ENCODE assay signal across 11 mouse cellular contexts in the genomic region with DNA sequence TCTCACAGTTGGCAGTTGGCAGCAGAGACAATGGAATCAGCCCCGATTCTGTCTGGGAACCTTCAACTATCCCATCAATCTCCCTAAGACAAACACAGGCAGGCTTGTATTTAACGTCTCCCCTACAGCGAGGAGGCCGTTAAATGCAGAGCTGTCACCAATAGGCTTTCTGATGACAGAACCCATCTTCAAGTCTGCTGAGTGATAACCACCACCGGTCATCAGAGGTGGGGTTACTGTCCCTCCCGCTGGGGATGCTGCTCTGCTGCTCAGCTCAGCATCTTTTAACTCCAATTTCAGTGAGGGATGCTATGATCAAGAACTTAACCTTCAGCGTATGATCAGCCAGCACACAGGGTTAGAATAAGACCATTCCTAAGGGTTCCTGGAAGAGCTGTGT. TPM values are rescaled to one million over a fixed set of nuclear protein-coding genes. Genes with fewer than 3 reads are reported as not detected.
DNase-seq lines count a peak whose midpoint lies in the region; ATAC-seq and TF ChIP-seq lines count a peak whose summit lies in the region.
"Had no signal": no experiment of that assay in that cellular context is flagged by ENCODE, and none has a peak within 500 bp of the region (broad histone marks: within the 10 kb centered on the region; RNA-seq: fewer than 3 reads in every experiment).

No protein-coding gene starts in this region.

- no peak for DNase-seq in forebrain, embryonic 11.5 days (ENCODE audit: low spot score)
- DNase-seq in midbrain, embryonic 14.5 days: no peak
- DNase-seq in frontal cortex, postnatal 10 days (ENCODE audit: low spot score in 2 of 2): no peak
- no peak for DNase-seq in gastrocnemius, postnatal 4 days (ENCODE audit: low spot score in 2 of 2)
- DNase-seq in frontal cortex, postnatal 14 days (ENCODE audit: low spot score in 2 of 2): no peak
- DNase-seq: gastrocnemius, adult 2 months; kidney, adult 9 months; thymus, adult 18-20 months had no signal

- no peak for TF ChIP-seq CTCF in bone marrow, adult 2 months (IDR thresholded peaks at IDR 0.05; ENCODE audit: control insufficient read depth, insufficient read depth, low read length)

- H3K27ac ChIP-seq in forebrain, embryonic 11.5 days (ENCODE audit: low read depth, low read length): no peak overlapping the region
- H3K27ac ChIP-seq in forebrain, embryonic 16.5 days (ENCODE audit: low read length): no peak overlapping the region
- peak overlapping the region; percentile 80 for H3K27ac ChIP-seq in bone marrow, adult 2 months (ENCODE audit: control insufficient read depth, insufficient read depth, low read depth, low read length, poor library complexity)
- no peak overlapping the region for H3K27ac ChIP-seq in hindbrain, embryonic 16.5 days (ENCODE audit: low read depth, low read length)
- no peak overlapping the region for H3K27ac ChIP-seq in midbrain, embryonic 14.5 days (replicated peaks; ENCODE audit: low read depth, low read length)
- H3K27ac ChIP-seq: gastrocnemius, adult 2 months had no signal

- H3K27me3 ChIP-seq in forebrain, embryonic 11.5 days (ENCODE audit: control insufficient read depth, insufficient read depth, low read length): peaks cover 29% of the 10 kb centered on the region
- peaks cover 28% of the 10 kb centered on the region for H3K27me3 ChIP-seq in forebrain, embryonic 16.5 days (replicated peaks; ENCODE audit: control insufficient read depth, insufficient read depth, low read length)
- H3K27me3 ChIP-seq in hindbrain, embryonic 16.5 days (replicated peaks; ENCODE audit: control insufficient read depth, insufficient read depth, low read length): no peaks in the 10 kb centered on the region
- H3K27me3 ChIP-seq in midbrain, embryonic 14.5 days (ENCODE audit: control insufficient read depth, insufficient read depth, low read length): peaks cover 34% of the 10 kb centered on the region

- no peaks in the 10 kb centered on the region for H3K9me3 ChIP-seq in forebrain, embryonic 11.5 days (ENCODE audit: control insufficient read depth, low read length)
- H3K9me3 ChIP-seq in forebrain, embryonic 16.5 days (ENCODE audit: control insufficient read depth, low read length): no peaks in the 10 kb centered on the region
- H3K9me3 ChIP-seq in hindbrain, embryonic 16.5 days (ENCODE audit: control insufficient read depth, low read length): no peaks in the 10 kb centered on the region
- H3K9me3 ChIP-seq in midbrain, embryonic 14.5 days (ENCODE audit: control insufficient read depth, low read length): no peaks in the 10 kb centered on the region

- 8% methylated on average over 7 of the region's 7 CpGs for WGBS in forebrain, embryonic 11.5 days
- WGBS in forebrain, embryonic 16.5 days: 15% methylated on average over 7 of the region's 7 CpGs
- WGBS in bone marrow, adult 2 months: 62% methylated on average over 7 of the region's 7 CpGs
- WGBS in hindbrain, embryonic 16.5 days: 8% methylated on average over 7 of the region's 7 CpGs
- WGBS in midbrain, embryonic 14.5 days: 7% methylated on average over 7 of the region's 7 CpGs

- H3K4me2 ChIP-seq in forebrain, embryonic 11.5 days (ENCODE audit: low read depth, low read length, severe bottlenecking): no peak overlapping the region
- no peak overlapping the region for H3K4me2 ChIP-seq in forebrain, embryonic 16.5 days (ENCODE audit: low read length)
- peak overlapping the region; percentile 94 for H3K4me2 ChIP-seq in hindbrain, embryonic 16.5 days (ENCODE audit: low read length)
- H3K4me2 ChIP-seq in midbrain, embryonic 14.5 days (ENCODE audit: low read length): peak overlapping the region; percentile 98

- peaks cover 9% of the 10 kb centered on the region; the same call in 1 of the 2 replicates for H3K4me1 ChIP-seq in forebrain, embryonic 11.5 days (replicated peaks; ENCODE audit: control insufficient read depth, insufficient read depth, low read length)
- peaks cover 23% of the 10 kb centered on the region for H3K4me1 ChIP-seq in forebrain, embryonic 16.5 days (replicated peaks; ENCODE audit: control insufficient read depth, insufficient read depth, low read length)
- peaks cover 2% of the 10 kb centered on the region for H3K4me1 ChIP-seq in bone marrow, adult 2 months (ENCODE audit: control insufficient read depth, insufficient read depth, low read length)
- peaks cover 13% of the 10 kb centered on the region for H3K4me1 ChIP-seq in hindbrain, embryonic 16.5 days (ENCODE audit: control insufficient read depth, insufficient read depth, low read depth, low read length)
- peaks cover 8% of the 10 kb centered on the region; the same call in 1 of the 2 replicates for H3K4me1 ChIP-seq in midbrain, embryonic 14.5 days (ENCODE audit: control insufficient read depth, insufficient read depth, low read length)

- no peak for TF ChIP-seq POLR2A in bone marrow, adult 2 months (IDR thresholded peaks at IDR 0.05; ENCODE audit: borderline replicate concordance, control insufficient read depth, low read depth, low read length)

- no peak for ATAC-seq in forebrain, embryonic 11.5 days (replicated peaks; ENCODE audit: low FRiP score)
- ATAC-seq in forebrain, embryonic 16.5 days: no peak
- ATAC-seq in hindbrain, embryonic 16.5 days: no peak
- no peak for ATAC-seq in midbrain, embryonic 14.5 days (ENCODE audit: low FRiP score, low TSS enrichment)

- peak overlapping the region; percentile 60; the same call in 1 of the 2 replicates for H3K4me3 ChIP-seq in forebrain, embryonic 11.5 days (ENCODE audit: low read depth, low read length)
- no peak overlapping the region for H3K4me3 ChIP-seq in forebrain, embryonic 16.5 days (replicated peaks; ENCODE audit: low read length)
- H3K4me3 ChIP-seq in bone marrow, adult 2 months (replicated peaks; ENCODE audit: control insufficient read depth, low read depth, low read length): peak overlapping the region; percentile 82
- H3K4me3 ChIP-seq in hindbrain, embryonic 16.5 days (ENCODE audit: low read length): peak overlapping the region; percentile 14
- H3K4me3 ChIP-seq in midbrain, embryonic 14.5 days (replicated peaks; ENCODE audit: low read depth, low read length): no peak overlapping the region

- H3K36me3 ChIP-seq in forebrain, embryonic 11.5 days (ENCODE audit: control insufficient read depth, insufficient read depth, low read length): no peaks in the 10 kb centered on the region
- H3K36me3 ChIP-seq in forebrain, embryonic 16.5 days (ENCODE audit: control insufficient read depth, insufficient read depth): no peaks in the 10 kb centered on the region
- H3K36me3 ChIP-seq in hindbrain, embryonic 16.5 days (ENCODE audit: control insufficient read depth, insufficient read depth, low read length): no peaks in the 10 kb centered on the region
- no peaks in the 10 kb centered on the region for H3K36me3 ChIP-seq in midbrain, embryonic 14.5 days (ENCODE audit: control insufficient read depth, insufficient read depth, low read length)

- H3K9ac ChIP-seq in forebrain, embryonic 11.5 days (ENCODE audit: low read length): no peak overlapping the region
- H3K9ac ChIP-seq in forebrain, embryonic 16.5 days (replicated peaks; ENCODE audit: low read depth, low read length): no peak overlapping the region
- H3K9ac ChIP-seq in hindbrain, embryonic 16.5 days (ENCODE audit: low read depth, low read length): no peak overlapping the region
- H3K9ac ChIP-seq in midbrain, embryonic 14.5 days (replicated peaks; ENCODE audit: low read length): no peak overlapping the region

RNA-seq across cellular contexts. Expression of gene Fhdc1, which starts 2.0 kb away (rescaled TPM):
- polyA plus RNA-seq in forebrain, embryonic 11.5 days (2014; fragmentation: Nextera tagmentation; extraction: Ambion mirVana): 2.3 and 2.5 TPM in 2 replicates
- polyA plus RNA-seq in forebrain, embryonic 16.5 days (2015; fragmentation: Nextera tagmentation; extraction: Ambion mirVana): 1.8 and 3.2 TPM in 2 replicates
- polyA plus RNA-seq in bone marrow, adult 2 months (2011; ENCODE audit: insufficient read depth, insufficient read length, low replicate concordance, missing spikeins): 41.2 and 43.5 TPM in 2 replicates
- polyA plus RNA-seq in hindbrain, embryonic 16.5 days (2015; fragmentation: Nextera tagmentation; extraction: Ambion mirVana): 5.7 and 7.7 TPM in 2 replicates
- 4.1 and 4.3 TPM in 2 replicates for polyA plus RNA-seq in midbrain, embryonic 14.5 days (2014; fragmentation: Nextera tagmentation; extraction: Ambion mirVana)
- total RNA-seq in gastrocnemius, postnatal 4 days (2021): 1 to 10 TPM; 3.3 to 4.5 TPM

Comparison
In these comparisons a context has a peak if more than half of its experiments do, and no peak if none do; other contexts are left out.
1. H3K4me3 ChIP-seq: peak in forebrain, embryonic 11.5 days (single experiment), bone marrow, adult 2 months (single experiment) and hindbrain, embryonic 16.5 days (single experiment); none in forebrain, embryonic 16.5 days (single experiment) and midbrain, embryonic 14.5 days (single experiment).
2. H3K4me2 ChIP-seq: peak in hindbrain, embryonic 16.5 days (single experiment) and midbrain, embryonic 14.5 days (single experiment); none in forebrain, embryonic 11.5 days (single experiment) and forebrain, embryonic 16.5 days (single experiment).